8 mouse cellular contexts compared by ENCODE assay signal in genomic region chr5:143423899-143424519, GRCm38 (mm10). TPM values are rescaled to one million over a fixed set of nuclear protein-coding genes. Genes with fewer than 3 reads are reported as not detected.
A peak's percentile ranks its signal among the peaks of the same experiment; 100 is the strongest.
DNase-seq lines count a peak whose midpoint lies in the region; ATAC-seq lines count a peak whose summit lies in the region.

No protein-coding gene starts in this region.

- no peak for ATAC-seq in neural tube, embryonic 11.5 days (ENCODE audit: insufficient read depth, low FRiP score, low TSS enrichment)

- no peak overlapping the region for H3K27ac ChIP-seq in limb, embryonic 10.5 days
- H3K27ac ChIP-seq in neural tube, embryonic 11.5 days (ENCODE audit: low read depth, low read length): no peak overlapping the region

- no peaks in the 10 kb centered on the region for H3K9me3 ChIP-seq in limb, embryonic 10.5 days (replicated peaks)
- H3K9me3 ChIP-seq in neural tube, embryonic 11.5 days (ENCODE audit: control insufficient read depth, low read length): no peaks in the 10 kb centered on the region

- 33% methylated on average over 6 of the region's 6 CpGs for WGBS in limb, embryonic 10.5 days
- WGBS in neural tube, embryonic 11.5 days: 38% methylated on average over 6 of the region's 6 CpGs

- H3K4me2 ChIP-seq in neural tube, embryonic 11.5 days (ENCODE audit: low read depth): no peak overlapping the region

- peaks cover 49% of the 10 kb centered on the region for H3K36me3 ChIP-seq in limb, embryonic 10.5 days
- H3K36me3 ChIP-seq in neural tube, embryonic 11.5 days (ENCODE audit: control insufficient read depth, insufficient read depth, low read length): peaks cover 9% of the 10 kb centered on the region

- H3K27me3 ChIP-seq in limb, embryonic 10.5 days (ENCODE audit: low read depth, poor library complexity, severe bottlenecking): no peaks in the 10 kb centered on the region
- H3K27me3 ChIP-seq in neural tube, embryonic 11.5 days (ENCODE audit: control insufficient read depth, insufficient read depth, low read length): no peaks in the 10 kb centered on the region

- H3K4me1 ChIP-seq in limb, embryonic 10.5 days: no peaks in the 10 kb centered on the region
- H3K4me1 ChIP-seq in neural tube, embryonic 11.5 days (ENCODE audit: control insufficient read depth, insufficient read depth, low read length): no peaks in the 10 kb centered on the region

- H3K4me3 ChIP-seq in limb, embryonic 10.5 days: no peak overlapping the region
- no peak overlapping the region for H3K4me3 ChIP-seq in neural tube, embryonic 11.5 days (ENCODE audit: low read depth, low read length)

- peak; percentile 21 for DNase-seq in ovary, postnatal 36 days (ENCODE audit: low spot score)
- no peak for DNase-seq in ovary, adult 18-20 months (ENCODE audit: low spot score)
- DNase-seq in adrenal gland, adult 2 months: peak; percentile 69
- DNase-seq in embryo, embryonic 9.5 days (ENCODE audit: extremely low spot score): peak; percentile 56
- DNase-seq in induced T-regulatory cell, adult 2 months (ENCODE audit: low read depth): peak; percentile 84
- DNase-seq in limb, embryonic 10.5 days (ENCODE audit: low spot score): peak; percentile 64
- DNase-seq in neural tube, embryonic 11.5 days (ENCODE audit: low spot score): peak; percentile 58
- peak; percentile 66 for DNase-seq in urinary bladder, postnatal 14 days (ENCODE audit: low spot score)

- H3K9ac ChIP-seq in neural tube, embryonic 11.5 days (ENCODE audit: low read length): no peak overlapping the region

RNA-seq across cellular contexts. Expression of gene Kdelr2, which starts 20.4 kb away (rescaled TPM):
- total RNA-seq in adrenal gland, adult 2 months (2021): 100 to 1,000 TPM in 1 of 2 experiments, 10 to 100 TPM in 1; 96.0 to 107 TPM
- polyA plus RNA-seq in adrenal gland, adult 2 months (2012; rRNA removed): 101 and 109 TPM in 2 replicates
- 217 and 246 TPM in 2 replicates for polyA plus RNA-seq in limb, embryonic 10.5 days (2016; fragmentation: Nextera tagmentation; extraction: Ambion mirVana)
- polyA plus RNA-seq in neural tube, embryonic 11.5 days (2014; fragmentation: Nextera tagmentation; extraction: Ambion mirVana): 186 and 199 TPM in 2 replicates

RNA-seq across cellular contexts. Expression of gene Daglb, which starts 40.4 kb away (rescaled TPM):
- 10 to 100 TPM; 19.0 to 19.4 TPM for total RNA-seq in adrenal gland, adult 2 months (2021)
- 29.3 and 33.0 TPM in 2 replicates for polyA plus RNA-seq in adrenal gland, adult 2 months (2012; rRNA removed)
- 10.5 and 10.6 TPM in 2 replicates for polyA plus RNA-seq in limb, embryonic 10.5 days (2016; fragmentation: Nextera tagmentation; extraction: Ambion mirVana)
- 11.2 and 12.8 TPM in 2 replicates for polyA plus RNA-seq in neural tube, embryonic 11.5 days (2014; fragmentation: Nextera tagmentation; extraction: Ambion mirVana)
